Mouse (Mus musculus): Measurements from ENCODE around the gene Baiap2l1.
A peak's percentile ranks its signal among the peaks of the same experiment; 100 is the strongest.

The Baiap2l1 gene

GRCm38 (mm10) chr5:144286591-144287266 is 71.2 kb downstream of the Baiap2l1 start:
- no peak for DNase-seq (ENCODE audit: low spot score in 2 of 2)

- no peak for DNase-seq (ENCODE audit: low spot score in 2 of 2)
These were observed 73.3 kb downstream of the Baiap2l1 start for GRCm38 (mm10) chr5:144284599-144284998.

GRCm38 (mm10) chr5:144283551-144284031 is 74.3 kb downstream of the Baiap2l1 start:
- no peak for DNase-seq (ENCODE audit: low spot score in 2 of 2)

DNA sequence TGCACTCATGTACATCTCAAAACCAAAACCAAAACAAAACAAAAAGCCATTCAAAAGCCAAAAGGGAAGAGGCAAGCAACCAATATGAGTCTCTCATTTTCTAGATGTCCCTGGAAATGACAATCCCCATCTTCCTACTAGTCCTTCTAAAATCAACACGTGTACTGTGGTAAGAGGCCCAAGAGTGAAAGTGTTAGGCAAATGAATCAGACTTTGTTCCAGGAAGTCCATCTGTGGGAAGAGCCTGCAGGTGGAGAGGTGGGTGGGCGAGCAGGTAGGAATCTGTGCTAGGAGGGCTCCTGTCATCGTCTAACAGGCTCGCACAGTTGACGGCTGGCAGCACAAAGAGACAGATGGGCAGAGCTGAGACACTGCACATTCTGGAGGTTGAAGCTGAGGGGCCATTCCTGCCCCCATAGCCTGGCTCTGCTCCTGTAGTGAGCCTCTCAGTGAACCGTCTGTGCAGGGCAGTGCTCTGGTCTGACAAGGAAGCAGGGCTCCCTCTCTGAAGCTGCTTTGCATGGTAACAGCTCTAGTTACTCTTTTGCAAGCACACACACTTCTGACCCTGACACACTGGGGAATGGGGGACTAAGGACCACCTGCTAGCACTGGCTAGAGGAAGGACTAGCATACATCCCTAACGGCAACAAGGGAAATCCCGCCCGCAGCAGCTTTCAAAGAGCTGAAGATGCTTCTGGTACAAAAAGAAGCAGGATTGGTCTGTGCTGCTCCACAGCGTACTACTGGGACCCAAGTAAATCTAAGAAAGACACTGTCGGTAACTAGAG is 75.2 kb downstream of the Baiap2l1 start:
- no peak for DNase-seq (ENCODE audit: low spot score in 2 of 2)

DNA sequence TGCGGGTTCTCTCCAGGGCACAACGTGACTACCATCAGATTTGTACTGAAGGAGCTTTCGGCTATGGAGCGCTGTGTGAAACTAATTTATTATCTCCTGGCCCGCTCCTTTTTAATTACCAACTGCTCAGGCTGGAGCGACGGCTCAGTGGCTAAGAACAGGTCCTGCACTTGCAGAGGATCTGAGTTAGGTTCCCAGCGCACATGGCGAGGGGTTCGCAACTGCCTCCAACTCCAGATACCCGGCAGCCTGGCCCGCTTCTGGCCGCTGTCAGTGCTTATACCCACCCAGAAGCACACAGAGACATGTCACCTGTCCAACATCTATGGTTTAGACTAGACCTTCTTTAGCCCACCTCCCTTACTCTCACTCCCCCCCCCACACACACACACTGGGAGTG is 78.0 kb downstream of the Baiap2l1 start:
- no peak for DNase-seq (ENCODE audit: low spot score in 2 of 2)

- no peak for DNase-seq (ENCODE audit: low spot score in 2 of 2)
These were observed 78.8 kb downstream of the Baiap2l1 start for GRCm38 (mm10) chr5:144279081-144279541.

DNA sequence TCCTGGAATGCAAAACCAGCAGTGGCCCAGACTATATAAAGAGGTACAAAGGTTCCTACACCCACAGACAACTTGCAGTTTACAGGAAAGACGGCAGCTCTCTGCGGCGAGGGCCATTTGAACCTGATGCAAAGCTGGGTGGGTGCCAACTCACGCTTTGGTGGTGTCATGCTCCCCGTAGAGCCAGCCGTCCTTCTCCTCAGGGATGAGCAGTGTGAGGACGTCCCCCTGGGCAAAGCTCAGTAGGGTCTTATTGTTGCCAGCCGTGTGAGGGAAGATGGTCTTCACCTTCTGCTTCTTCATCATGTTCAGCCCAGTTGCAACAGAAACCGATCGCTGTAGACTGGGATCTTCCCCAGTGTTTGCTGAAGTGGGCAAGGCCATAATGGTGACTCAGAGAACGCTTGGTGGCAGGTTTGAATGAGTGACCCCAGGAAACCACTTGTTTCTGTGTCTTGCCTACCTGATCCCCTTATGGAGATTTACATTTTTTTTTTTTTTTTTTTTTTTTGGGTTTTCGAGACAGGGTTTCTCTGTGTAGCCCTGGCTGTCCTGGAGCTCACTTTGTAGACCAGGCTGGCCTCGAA is 79.4 kb downstream of the Baiap2l1 start:
- no peak for DNase-seq (ENCODE audit: low spot score in 2 of 2)

- no peak for DNase-seq (ENCODE audit: low spot score in 2 of 2)
These were observed 80.8 kb downstream of the Baiap2l1 start for GRCm38 (mm10) chr5:144276898-144277630.

- no peak for DNase-seq (ENCODE audit: low spot score in 2 of 2)
These were observed 83.0 kb downstream of the Baiap2l1 start for GRCm38 (mm10) chr5:144274904-144275303.

DNA sequence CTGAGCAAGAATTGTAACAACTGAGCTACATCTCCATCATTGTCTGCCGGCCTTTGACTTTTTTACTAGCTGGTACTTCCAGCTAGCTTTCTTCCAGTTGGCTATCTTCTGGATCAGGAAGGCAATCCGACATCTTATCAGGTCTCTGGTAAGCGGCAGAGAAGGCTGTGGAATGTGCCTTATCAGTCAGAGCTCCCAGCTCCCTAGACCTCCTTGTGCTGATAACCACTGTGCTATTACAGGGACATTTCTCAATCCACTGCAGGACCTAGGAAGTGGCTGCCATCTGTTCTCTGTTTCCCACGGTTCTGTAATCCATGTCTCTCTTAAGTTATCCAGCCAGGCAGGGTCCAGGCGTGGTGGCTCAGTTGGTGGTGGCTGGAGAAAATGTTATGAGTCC is 86.1 kb downstream of the Baiap2l1 start:
- no peak for DNase-seq (ENCODE audit: low spot score in 2 of 2)

DNA sequence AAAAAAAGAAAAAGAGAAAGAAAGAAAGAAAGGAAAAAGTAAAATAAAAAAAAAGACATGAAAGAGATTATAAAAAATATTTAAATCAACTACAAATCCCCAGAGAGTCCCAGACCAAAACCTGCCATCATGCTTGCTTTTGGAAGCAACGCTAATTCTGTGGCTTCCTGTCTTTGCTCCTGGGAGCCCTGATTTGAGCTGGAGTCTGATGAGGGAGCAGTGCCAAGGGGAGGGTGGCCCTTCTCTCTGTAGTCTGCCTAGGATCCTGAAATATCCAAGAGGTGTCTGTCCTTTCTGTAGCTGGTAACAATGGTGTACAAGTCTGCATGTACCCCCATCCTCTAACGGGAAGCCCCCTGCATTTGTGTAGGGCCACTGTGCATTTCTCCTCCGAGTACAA is 86.8 kb downstream of the Baiap2l1 start:
- no peak for DNase-seq (ENCODE audit: low spot score in 2 of 2)

DNA sequence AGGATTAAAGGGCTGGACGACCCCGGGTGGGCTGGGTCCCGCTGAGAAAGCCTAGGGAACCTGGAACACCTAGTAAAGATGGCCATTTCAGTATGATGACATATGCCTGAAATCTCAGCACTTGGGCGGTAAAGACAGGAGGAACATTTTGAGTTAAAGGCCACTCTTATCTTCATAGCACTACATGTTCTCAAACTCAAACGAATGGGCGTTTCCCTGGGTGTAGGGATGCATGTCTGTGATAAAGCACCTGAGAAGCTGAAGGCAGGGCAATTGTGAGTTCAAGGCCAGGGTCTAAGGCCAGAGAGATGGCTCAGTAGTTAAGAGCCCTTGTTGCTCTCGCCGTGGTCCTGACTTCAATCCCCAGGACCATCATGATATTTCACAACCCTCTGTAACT is 87.5 kb downstream of the Baiap2l1 start:
- no peak for DNase-seq (ENCODE audit: low spot score in 2 of 2)

GRCm38 (mm10) chr5:144269926-144270325 is 88.0 kb downstream of the Baiap2l1 start:
- DNase-seq (ENCODE audit: low spot score in 2 of 2), result no peak

DNA sequence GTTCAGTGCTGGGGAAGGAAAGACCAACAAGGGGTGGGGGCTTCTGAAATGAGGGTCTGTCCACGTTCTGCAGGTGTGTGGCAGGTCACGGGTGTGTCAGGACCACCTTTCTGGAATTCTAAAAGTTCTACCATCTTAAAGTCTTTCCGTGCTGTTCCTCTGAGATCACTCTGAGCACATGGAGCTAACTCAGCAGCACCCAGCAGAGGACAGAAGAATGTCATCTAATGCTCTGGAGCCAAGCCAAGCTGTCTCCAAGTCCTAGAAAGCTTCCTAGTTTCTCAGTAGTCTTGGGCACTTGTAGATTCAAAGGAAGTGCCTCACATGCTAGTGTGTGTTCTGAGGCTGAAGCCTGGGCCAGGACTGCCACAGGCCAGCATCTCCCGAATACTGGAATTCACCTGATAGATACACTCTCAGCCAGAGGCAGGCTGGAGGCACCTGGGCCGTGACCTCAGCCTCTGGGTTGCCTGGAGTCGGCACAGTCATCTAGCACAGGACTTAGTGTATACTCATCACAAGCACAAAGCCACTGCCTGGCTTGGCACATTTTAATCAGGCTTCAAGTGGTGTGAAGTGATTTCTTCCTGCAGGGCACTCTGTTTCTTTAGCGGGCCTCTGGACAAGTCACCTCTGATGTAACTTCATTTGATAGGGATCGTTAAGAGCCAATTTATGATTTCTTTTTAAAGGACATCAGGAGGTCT is 90.2 kb downstream of the Baiap2l1 start:
- peak in 1 of 2 experiments; percentile 53 for DNase-seq (ENCODE audit: low spot score in 2 of 2)

GRCm38 (mm10) chr5:144263496-144263895 is 94.4 kb downstream of the Baiap2l1 start:
- DNase-seq (ENCODE audit: low spot score in 2 of 2), result no peak

DNA sequence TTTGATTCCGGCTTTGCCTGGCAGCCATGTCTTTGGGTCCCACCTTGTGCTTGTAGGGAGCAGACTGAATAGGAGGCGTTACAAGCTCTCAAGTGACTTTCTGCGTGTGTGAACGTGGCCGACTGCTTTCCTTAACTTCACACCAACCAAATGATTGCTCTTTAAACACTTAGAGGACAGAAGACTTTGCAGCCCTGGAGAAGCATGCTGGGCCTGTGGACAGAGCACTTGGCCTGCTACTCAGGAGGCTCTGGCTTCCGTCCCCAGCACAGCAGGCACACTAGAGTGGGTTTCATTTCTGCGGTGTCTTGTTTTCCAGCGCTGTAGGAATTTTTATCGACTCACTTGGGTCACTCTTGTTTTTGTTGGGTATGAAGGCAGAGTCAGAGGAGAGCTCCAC is 94.8 kb downstream of the Baiap2l1 start:
- DNase-seq (ENCODE audit: low spot score in 2 of 2), result no peak

GRCm38 (mm10) chr5:144261829-144262228 is 96.1 kb downstream of the Baiap2l1 start:
- no peak for DNase-seq (ENCODE audit: low spot score in 2 of 2)

DNA sequence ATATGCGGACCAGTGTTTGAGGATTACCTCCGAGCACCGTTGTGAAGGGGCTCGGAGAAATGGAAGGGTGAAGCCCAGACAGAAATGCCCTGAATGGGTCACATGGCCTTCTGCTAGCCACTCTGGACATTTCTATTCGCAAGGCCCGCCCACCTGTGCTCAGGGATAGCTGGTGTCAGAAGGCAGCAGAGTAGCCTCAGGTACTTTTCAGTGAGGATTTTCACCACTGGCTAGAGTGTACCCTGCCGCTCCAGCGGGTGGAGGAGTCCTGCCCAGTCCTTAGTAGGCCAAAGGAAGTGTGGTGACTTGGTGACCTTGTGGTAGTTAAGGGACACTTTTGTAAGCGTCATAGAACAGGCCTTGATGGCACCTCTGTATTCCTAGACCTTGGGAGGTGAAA is 96.6 kb downstream of the Baiap2l1 start:
- DNase-seq (ENCODE audit: low spot score in 2 of 2), result no peak

GRCm38 (mm10) chr5:144260464-144260863 is 97.4 kb downstream of the Baiap2l1 start:
- no peak for DNase-seq (ENCODE audit: low spot score in 2 of 2)

DNA sequence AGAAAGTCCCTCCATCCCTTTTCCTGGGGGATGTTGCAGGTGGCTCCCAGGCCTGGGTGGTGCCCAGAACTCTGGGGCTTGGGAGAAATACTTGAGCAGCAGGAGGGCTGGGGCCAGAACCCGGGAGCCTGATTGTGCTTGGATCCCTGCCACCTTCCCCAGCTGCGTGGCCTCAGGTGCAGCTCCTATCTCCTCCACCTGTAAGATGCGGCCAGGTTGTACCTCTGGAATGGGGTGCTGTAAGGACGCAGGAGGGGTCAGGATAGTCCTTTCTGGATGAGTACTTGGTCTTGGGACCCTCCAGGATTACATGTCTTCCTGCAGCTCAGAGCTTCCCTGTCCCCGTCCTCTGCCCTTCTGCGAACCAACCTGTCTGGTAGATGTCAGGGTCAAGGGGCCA is 98.7 kb downstream of the Baiap2l1 start:
- no peak for DNase-seq (ENCODE audit: low spot score in 2 of 2)

GRCm38 (mm10) chr5:144258687-144259086 is 99.2 kb downstream of the Baiap2l1 start:
- no peak for DNase-seq (ENCODE audit: low spot score in 2 of 2)

Measured in frontal cortex, postnatal 10 days (tissue).